Mouse (Mus musculus): Measurements from ENCODE around the gene Anpep.
A peak's percentile ranks its signal among the peaks of the same experiment; 100 is the strongest.
"Not testable (repeated sequence)": the region's sequence is repeated elsewhere in the genome, so short reads cannot be mapped to it uniquely, and the experiment has no call there.

Gene Anpep

DNA sequence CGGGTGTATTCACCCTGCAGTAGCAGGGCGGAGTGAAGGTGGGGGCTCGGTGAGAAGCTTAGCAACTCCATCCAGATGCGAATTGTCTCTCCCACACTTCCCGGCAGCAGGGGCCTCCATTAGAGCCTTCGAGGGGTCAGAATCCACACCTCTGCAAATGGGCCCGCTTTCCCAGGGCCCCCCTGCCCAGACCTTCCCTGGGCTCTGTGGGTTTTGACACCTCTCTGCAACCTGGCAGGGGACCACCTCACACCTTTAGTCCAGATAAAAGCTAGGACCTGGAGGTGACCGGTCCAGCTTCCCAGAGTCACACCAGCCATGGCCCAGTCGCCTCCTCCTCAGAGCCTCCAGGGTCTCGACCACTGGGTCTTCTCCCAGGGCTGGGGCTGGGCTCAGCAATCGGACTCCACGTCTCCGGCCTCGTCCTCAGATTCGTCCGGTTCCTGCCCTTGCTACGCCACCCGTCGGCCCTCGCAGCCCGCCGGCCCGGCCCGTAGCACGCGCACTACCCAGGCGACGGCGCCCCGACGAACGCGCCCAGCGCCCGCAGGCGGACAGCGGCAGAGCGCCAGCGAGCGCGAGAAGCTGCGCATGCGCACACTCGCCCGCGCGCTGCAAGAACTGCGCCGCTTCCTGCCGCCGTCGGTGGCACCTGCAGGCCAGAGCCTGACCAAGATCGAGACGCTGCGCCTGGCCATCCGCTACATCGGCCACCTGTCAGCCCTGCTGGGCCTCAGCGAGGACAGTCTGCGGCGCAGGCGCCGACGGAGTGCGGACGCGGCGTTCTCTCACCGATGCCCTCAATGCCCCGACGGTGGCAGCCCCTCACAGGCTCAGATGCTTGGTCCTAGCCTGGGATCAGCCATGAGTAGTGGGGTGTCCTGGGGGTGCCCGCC is 50.0 kb downstream of the Anpep start, which contains the start of gene Mesp2:
Mesp2 (plus strand) TSS at position 117 of the 896 bp plus-strand sequence.
- peak; percentile 27 for DNase-seq (ENCODE audit: low spot score)

DNA sequence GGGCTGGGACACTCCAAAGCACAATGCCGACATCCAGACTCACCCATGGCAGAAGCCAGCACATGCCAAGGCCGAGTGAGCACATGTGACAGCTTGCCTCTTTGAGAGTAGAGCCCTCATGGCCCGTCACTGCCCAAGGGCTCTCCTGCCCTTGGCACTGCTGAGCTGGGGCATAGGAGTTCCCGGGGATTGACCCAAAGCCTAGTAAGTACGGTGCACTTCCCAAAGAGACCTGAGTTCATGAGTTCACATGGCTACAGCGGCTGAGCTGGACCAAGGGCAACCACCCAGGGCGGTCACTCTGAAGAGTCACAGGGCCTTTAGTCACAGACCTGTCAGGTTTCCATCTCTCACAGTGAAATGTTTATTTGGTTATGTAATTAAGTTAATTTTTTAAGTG is 52.3 kb downstream of the Anpep start:
- no peak for DNase-seq (ENCODE audit: low spot score)

DNA sequence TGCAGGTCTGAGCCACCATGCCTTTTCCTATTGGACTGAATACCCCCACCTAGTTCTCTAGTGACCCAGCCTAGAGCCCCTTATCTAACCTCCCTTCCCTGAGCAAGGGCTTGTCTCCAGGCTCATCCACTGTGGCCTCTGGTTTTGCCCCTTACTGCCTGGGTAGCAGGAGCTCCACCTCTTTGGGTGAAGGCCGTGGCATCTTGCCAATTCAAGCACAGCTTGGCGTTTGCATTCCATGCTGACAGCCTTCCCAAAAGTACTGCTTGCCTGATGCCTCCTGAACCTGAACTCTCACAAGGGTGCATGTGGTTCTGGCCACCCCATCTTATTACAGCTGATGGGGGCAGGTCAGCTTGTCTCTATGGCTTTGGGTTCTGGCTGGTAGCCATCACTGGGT is 57.0 kb downstream of the Anpep start:
- DNase-seq (ENCODE audit: low spot score): no peak

DNA sequence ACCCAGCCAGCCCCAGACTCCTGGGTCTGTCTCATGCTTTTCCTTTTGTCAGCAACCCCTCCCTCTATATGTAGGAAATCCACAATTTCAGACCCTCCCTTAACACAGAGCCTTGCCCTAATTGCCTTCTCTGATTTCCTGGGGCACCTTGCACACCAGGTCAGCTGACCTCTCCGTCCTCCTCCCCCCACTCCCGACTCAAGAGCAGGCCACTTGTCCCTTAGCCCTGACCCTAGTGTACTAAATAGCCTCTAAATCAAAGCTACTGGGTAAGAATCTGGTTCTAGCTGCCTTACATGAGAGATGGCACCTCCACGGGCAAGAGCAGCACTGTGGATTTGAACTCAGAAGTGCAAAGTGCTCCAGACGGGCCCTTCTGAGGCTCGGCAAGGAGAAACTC is 58.8 kb downstream of the Anpep start:
- no peak for DNase-seq (ENCODE audit: low spot score)

DNA sequence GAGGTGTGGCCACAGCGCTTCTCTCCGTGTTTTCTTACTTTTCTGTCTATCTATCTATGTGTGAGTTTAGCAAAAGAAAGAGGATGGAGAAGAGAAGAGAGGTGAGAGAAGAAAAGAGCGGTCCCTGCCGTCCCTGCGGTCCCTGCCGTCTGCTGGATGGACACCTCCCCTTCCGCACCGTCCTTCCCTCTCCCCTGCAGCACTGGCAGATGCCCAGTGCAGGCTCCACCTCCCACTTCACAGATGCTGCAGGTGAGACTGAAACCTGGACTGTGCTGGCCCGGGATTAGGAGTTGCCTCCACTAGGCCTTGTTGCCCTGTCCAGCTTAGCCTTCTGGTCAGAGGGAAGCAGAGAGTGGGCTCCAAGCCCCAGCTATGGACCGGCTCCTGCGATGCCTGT is 59.5 kb downstream of the Anpep start:
- DNase-seq (ENCODE audit: low spot score): no peak

DNA sequence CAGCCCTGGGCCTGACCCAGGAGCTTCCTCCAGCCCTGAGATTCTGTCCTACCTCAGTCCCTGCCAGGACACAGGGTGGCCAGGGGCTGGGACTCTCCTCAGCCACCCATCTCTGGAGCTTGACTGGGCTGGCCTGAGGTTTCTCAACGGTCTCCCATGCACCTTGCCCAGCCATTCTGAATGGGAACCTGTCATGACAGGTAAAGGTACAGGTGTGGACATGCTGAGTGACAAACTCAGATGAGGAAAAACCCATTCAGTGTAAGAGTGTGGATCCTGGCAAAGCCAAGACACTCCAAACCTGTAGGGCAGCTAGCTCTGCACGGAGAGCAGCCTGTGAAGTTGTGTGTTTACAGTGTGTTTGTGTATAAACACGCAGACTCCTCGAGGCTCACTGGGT is 60.5 kb downstream of the Anpep start:
- no peak for DNase-seq (ENCODE audit: low spot score)

DNA sequence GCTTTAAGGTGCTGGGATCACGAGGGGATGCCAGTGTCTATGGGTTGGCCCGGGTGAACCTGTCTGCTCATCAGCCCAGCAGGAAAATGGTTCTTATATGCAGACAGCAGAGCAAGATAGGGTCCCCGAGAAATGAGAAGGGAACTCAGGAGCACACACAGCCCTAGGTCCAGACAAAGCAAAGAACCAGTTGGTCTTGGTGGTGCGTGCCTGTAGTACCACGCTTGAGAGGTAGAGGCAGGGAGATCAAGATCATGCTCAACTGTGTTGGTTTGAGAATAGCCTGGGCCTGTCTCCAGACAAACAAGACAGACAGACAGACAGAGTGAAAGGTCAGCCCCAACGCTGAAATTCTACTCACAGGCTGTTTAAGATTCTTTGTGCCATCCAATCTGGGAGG is 61.4 kb downstream of the Anpep start:
- no peak for DNase-seq (ENCODE audit: low spot score)

DNA sequence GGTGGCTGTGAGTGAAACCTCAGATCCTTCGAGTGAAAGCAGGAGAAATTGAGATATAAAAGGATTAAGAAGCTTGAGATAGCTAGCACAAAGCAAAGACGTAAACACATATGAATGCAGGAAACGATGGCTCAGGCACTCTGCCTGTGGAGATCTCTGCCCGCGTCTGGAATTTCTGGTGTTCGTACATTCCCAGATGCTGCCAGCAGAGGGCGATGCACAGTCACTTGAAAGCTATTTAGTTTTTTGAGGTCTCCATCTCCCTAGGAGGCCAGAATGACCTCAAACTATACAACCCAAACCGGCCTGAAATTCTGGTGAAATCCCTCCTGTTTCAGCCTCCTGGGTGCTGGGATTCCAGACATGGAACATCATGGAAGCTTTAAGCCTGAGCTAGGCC is 61.8 kb downstream of the Anpep start:
- DNase-seq (ENCODE audit: low spot score): peak; percentile 26

DNA sequence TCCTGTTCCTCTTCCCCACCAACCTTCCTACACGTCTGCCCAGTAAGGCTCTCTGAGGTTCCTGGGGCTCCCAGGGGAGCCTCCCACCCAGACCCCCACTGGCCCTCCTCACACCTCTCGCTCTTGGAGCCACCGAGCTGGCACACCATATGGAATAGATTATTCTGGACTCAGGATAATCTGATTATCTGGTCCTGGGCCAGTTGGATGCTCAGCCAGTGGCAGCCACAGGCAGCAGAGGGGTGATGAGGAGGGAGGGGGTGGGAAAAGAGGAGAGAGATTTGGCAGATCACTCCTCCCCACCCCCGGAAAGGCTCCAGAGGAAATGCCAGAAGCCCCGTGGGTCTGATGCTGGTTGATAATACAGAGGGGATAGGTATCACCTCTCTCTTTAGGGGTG is 62.3 kb downstream of the Anpep start:
- no peak for DNase-seq (ENCODE audit: low spot score)

DNA sequence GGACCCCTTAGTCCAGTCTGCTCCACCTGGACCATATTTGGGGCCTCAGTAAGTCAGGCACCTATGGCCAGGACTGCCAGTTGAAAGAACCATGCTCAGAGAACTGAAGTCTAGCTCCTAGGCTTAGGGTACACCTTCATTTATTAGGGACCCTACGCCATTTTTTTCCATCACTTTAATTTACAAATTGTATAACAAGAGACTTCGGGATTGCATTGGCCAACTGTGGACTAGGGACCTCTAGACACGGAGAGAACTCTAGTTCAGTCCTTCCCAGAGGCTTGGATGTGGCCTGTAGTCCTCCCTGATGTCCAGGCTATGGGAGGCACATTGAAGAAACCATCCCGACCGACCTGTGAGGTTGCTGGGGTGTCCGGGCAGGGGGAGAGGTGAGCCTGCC is 67.2 kb downstream of the Anpep start, which contains the start of gene Mesp1:
Mesp1 (minus strand) TSS at position 101 of the 400 bp plus-strand sequence.
- no peak for DNase-seq (ENCODE audit: low spot score)

DNA sequence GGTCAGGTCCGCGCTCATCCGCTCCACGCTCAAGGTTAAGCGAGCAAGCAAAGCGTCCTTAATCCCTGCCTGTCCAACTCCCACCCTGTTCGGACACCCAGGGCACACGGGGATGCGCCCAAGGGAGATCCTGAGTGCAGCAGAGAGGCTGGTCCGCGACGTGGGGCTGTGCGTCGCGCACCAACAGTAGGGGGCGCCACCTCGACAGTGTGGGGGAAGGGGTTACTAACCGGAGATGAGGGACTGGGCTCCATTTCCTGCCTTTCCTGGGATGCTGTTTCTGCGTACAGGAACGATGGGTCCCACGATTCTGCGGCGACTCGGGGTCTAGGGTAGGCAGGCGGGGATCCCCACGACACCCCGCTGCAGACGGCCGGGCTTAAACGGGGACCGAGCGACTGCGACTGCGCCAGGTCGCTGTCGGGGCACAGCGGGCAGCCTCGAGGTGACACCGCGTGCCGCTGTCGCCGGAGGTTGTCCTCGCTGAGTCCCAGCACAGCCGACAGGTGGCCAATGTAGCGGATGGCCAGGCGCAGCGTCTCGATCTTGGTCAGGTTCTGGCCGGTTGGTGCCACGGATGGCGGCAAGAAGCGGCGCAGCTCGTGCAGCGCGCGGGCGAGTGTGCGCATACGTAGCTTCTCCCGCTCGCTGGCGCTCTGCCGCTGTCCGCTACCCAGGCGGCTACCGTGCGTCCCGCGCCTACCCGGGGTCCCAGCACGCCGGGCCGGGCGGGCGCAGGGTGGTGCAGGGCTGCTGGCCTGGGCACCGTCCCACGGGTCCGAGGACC is 68.0 kb downstream of the Anpep start:
- DNase-seq (ENCODE audit: low spot score): no peak

DNA sequence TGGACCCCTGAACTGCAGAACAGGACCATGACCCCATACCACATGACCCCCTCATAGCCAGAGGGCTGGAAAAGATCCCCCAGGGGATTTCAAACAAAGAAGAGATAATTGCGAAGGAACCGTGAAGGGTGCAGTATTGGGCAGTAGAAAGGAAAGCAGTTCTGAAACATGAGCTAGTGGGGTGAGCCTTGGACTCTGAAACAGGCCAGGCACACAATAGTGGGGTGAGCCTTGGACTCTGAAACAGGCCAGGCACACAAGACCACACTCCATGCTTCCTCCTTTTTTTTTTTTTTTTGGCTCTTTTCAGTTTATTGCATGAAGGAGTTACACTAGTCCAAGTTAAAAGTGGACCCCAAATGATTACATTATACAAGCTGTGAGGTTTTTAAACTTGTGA is 71.0 kb downstream of the Anpep start:
- DNase-seq (ENCODE audit: low spot score): not testable (repeated sequence)

DNA sequence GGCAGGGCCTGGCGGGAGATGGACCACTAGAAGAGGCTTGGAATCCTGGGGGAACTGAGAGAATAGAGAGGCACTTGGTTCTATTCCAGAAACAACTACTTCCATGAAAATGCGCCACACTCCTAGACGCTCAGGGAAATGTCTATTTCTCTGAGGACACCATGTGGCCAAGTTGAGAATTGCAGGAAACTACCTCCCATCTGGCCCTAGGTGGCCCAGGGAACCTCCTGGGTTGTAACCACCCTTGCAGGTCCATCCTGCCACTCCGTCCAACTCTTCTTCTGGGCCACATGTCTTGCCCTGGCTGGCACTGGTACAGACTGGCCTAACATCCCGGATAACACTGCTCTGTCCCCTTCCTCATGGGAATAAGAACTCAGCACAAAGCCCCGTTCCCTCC is 74.6 kb downstream of the Anpep start:
- DNase-seq (ENCODE audit: low spot score): no peak

DNA sequence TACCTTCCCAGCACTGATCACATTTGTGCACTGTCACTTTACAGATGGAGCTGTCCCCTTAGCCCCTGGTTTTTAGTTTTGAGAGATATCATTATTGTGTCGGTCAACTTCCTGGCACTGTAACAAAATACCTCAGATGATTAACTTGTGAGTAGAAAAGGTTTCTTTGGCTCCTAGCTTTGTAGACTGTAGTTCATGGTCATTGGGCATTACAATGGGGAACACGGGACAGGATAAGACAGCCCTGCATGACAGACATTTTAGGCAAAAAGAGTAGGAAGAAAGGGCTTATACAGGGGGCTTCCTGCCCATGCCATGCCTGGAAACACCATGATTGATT is 78.4 kb downstream of the Anpep start:
- no peak for DNase-seq (ENCODE audit: low spot score)

DNA sequence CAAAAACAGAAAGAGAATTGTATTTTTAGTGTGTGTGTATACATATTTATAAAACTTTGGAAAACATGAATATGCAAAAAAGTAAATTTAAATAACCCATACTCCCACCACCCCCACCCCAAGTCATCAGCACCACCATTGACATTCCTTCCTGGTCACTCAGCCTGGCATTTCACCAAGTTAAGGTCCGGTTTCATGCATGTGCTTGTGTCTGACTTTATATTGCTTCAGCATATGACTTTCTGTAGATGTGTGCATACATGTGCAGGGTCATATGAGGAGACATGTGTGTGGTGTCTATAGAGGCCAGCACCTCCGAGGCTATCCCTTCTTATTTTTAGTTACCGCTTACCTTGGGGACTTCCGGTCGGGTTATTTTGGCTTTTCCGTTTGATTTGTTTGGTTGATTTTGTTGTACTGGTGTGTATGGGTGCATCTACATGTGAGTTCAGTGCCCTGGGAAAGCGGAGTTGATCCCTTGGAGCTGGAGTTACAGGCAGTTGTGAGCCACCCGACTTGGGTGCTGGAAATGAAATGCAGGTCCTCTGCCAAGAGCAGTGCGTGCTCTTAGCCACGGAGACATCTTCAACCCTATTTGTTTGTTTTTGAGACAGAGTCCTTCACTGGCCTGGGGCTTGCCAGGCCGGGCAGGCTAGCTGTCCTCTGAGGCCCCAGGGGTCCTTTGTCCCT is 78.9 kb downstream of the Anpep start:
- no peak for DNase-seq (ENCODE audit: low spot score)

DNA sequence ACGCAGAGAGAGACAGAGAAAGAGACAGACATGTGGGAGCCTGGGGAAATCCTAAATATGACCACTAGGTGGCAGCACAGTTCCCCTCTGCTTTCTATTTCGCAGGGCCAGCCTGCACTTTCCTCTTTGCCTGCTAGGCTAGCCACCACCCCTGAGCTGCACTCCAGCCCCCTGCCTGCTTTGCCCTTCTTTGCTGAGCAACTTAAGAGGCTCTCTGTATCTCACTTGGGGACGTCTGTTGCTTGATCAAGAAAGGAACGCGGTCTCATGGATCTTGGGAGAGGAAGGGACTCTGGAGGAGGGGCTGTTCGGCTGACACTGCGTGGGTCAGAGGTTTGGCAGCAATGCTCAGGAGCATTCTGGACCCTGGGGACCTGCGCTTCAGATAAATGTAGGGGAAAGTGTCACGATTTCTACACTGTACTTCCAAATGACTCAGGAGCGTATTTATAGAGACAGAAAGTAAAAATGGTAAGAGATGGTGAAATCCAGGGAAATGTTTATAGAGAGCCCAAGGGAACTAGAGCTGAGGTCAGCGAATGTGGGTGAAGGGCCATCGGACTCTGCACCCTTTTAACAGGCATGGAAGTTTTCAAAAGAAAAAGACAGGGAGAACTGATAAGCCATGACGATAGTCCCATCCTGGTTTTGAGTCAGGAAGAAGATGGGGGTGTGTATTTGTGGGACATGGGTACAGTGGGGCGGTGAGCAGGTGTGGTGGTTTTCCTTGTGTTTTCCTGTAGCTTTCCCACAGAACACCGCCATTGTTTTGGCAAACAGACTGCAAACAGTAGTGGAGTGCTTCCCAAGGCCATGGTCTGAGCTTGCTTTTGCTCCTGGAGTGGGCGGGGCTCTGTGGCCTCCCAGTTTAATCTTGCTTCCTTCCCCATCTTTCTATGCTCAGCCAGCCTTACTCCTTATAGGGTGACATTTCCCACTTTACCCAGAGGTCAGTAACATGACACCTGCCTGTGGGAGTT is 79.9 kb downstream of the Anpep start:
- peak; percentile 32 for DNase-seq (ENCODE audit: low spot score)
